Mouse (Mus musculus): ENCODE measurements at regions not wholly inside any gene's neighbourhood (a gene's known extent, or its start where the extent isn't known, plus 50 kb on each side); places are given as distances from the start of the nearest gene placed in this dataset.

- TF ChIP-seq POLR2A (IDR thresholded peaks at IDR 0.05; ENCODE audit: borderline replicate concordance, insufficient read depth, low read length) (no peak), CTCF (IDR thresholded peaks at IDR 0.05; ENCODE audit: borderline replicate concordance, insufficient read depth, low read depth, low read length) (no peak)
Observed at GRCm38 (mm10) chr9:50188576-50189070, 156.1 kb downstream of the Rpl10-ps3 start.

Measured in cerebellum, adult 2 months (tissue).